ENCODE assay signal across 26 mouse cellular contexts in genomic region chr6:97333323-97333722, GRCm38 (mm10).
"Had no signal": no experiment of that assay in that cellular context is flagged by ENCODE, and none has a peak within 500 bp of the region (broad histone marks: within the 10 kb centered on the region; RNA-seq: fewer than 3 reads in every experiment).

No protein-coding gene starts in this region.

- ATAC-seq: hindbrain, embryonic 16.5 days; inflammation-experienced regulatory T-cells, adult 6 months; intestine, embryonic 15.5 days; intestine, postnatal 0 days; liver, embryonic 12.5 days had no signal

- DNase-seq: gastrocnemius, postnatal 10 days; gastrocnemius, postnatal 25 days; heart, adult 18-20 months; heart, postnatal 10 days; heart, postnatal 4 days; kidney, adult 18-20 months; kidney, adult 8-10 months; kidney, postnatal 10 days; kidney, postnatal 25 days; kidney, postnatal 4 days; layer of hippocampus, postnatal 36 days; left cerebral cortex, postnatal 4 days had no signal

- H3K9ac ChIP-seq: heart, embryonic 12.5 days; hindbrain, embryonic 12.5 days; hindbrain, embryonic 14.5 days; intestine, embryonic 15.5 days; limb, embryonic 13.5 days; limb, embryonic 15.5 days; liver, embryonic 12.5 days; liver, embryonic 14.5 days had no signal

- H3K27ac ChIP-seq: heart, embryonic 10.5 days; hindbrain, embryonic 10.5 days; hindbrain, embryonic 12.5 days; hindbrain, embryonic 14.5 days; intestine, embryonic 15.5 days; layer of hippocampus, adult 2 months; limb, embryonic 13.5 days; limb, embryonic 15.5 days; liver, embryonic 12.5 days; liver, embryonic 14.5 days had no signal

- H3K36me3 ChIP-seq: hindbrain, embryonic 12.5 days; intestine, embryonic 15.5 days; limb, embryonic 13.5 days; limb, embryonic 15.5 days; liver, embryonic 12.5 days had no signal

- H3K27me3 ChIP-seq: heart, embryonic 12.5 days; hindbrain, embryonic 12.5 days; intestine, embryonic 15.5 days; limb, embryonic 13.5 days; limb, embryonic 15.5 days; liver, embryonic 12.5 days had no signal

- H3K4me3 ChIP-seq: heart, embryonic 10.5 days; heart, embryonic 12.5 days; hindbrain, embryonic 10.5 days; hindbrain, embryonic 12.5 days; intestine, embryonic 15.5 days; layer of hippocampus, adult 2 months; limb, embryonic 13.5 days; limb, embryonic 15.5 days; liver, embryonic 12.5 days had no signal

- H3K9me3 ChIP-seq: heart, embryonic 10.5 days; heart, embryonic 12.5 days; hindbrain, embryonic 10.5 days; hindbrain, embryonic 12.5 days; intestine, embryonic 15.5 days; limb, embryonic 13.5 days; limb, embryonic 15.5 days; liver, embryonic 12.5 days had no signal

- H3K4me2 ChIP-seq: heart, embryonic 12.5 days; hindbrain, embryonic 12.5 days; hindbrain, embryonic 14.5 days; intestine, embryonic 15.5 days; limb, embryonic 13.5 days; limb, embryonic 15.5 days; liver, embryonic 12.5 days had no signal

- H3K4me1 ChIP-seq: heart, embryonic 10.5 days; heart, embryonic 12.5 days; hindbrain, embryonic 10.5 days; hindbrain, embryonic 12.5 days; intestine, embryonic 15.5 days; limb, embryonic 15.5 days; liver, embryonic 12.5 days had no signal
